Mouse (Mus musculus) inflammation-experienced regulatory T-cells, adult 16 weeks (primary cell): ENCODE data around the gene Tpbpa. TPM values are rescaled to one million over a fixed set of nuclear protein-coding genes. Genes with fewer than 3 reads are reported as not detected.

Experiments
- polyA plus RNA-seq: library from polyadenylated mRNA; unstranded; fragments of 100-300 nt; shearing (Covaris generic); gene quantifications from one replicate; pipeline ENCODE4 v1.2.1, GENCODE M21; 2017

The Tpbpa gene
- not detected for polyA plus RNA-seq

GRCm38 (mm10) chr13:60941884-60942283, at the start of gene Tpbpa:
TSS of gene Tpbpa (minus strand) at chr13:60941984.

DNA sequence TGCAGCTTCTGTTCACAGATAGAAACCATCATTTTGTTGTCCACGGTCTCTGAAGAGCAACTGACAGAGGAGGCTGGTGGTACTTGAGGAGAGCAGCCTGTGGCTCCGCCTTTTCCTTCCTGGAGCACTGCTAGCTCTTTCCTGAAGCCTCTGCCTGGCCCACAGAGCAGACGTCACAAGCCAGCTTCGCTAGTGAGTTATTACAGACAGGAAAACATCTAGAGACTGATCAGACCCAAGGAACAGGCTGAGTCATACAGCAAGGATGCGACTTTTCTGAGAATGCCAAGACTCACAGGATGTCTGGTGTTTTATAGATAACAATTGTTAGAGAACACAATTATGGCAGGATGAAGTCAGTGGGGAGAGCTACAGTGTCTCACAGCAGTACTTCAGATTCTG, 5.3 kb downstream of the Tpbpa start, which contains the start of the genes Gm49391 and Ctla2a:
Gm49391 (minus strand) TSS at position 72 of the 402 bp plus-strand sequence.
Ctla2a (minus strand) TSS at position 126 of the 402 bp plus-strand sequence.

DNA sequence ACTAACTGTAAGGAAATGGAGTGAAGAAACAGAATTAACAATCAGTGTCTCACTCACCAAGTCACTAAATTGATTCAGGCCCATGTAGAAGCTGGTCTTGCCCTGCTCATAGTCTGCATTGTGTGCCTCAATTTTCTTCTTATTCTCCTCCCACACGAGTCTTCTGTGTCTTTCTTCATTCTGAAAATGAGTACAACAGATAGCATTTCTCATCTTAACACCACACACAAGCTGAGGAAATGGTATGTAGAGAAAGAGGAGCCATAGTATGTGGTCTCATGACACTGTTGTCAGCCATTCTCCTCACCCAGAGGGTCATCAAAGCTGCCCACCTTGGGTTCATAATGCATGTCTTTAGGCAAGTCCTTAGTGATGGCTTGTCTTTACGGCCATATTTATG, 6.3 kb downstream of the Tpbpa start, which contains the start of gene Gm49393:
Gm49393 (minus strand) TSS at position 101 of the 400 bp plus-strand sequence.

GRCm38 (mm10) chr13:60904780-60905179, 37.0 kb downstream of the Tpbpa start, which contains the start of gene Tpbpb:
TSS of gene Tpbpb (minus strand) at chr13:60904880.

DNA sequence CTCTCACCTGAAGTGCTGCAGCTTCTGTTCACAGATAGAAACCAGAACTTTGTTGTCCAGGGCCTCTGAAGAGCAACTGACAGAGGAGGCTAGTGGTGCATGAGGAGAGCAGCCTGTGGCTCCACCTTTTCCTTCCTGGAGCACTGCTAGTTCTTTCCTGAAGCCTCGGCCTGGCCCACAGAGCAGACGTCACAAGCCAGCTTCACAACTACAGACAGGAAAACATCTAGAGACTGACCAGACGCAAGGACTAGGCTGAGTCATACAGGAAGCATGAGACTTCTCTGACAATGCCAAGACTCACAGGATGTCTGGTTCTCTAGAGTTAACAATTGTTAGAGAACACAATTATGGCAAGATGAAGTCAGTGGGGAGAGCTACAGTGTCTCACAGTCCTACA, 44.5 kb downstream of the Tpbpa start, which contains the start of gene Ctla2b:
Ctla2b (minus strand) TSS at position 120 of the 400 bp plus-strand sequence.

DNA sequence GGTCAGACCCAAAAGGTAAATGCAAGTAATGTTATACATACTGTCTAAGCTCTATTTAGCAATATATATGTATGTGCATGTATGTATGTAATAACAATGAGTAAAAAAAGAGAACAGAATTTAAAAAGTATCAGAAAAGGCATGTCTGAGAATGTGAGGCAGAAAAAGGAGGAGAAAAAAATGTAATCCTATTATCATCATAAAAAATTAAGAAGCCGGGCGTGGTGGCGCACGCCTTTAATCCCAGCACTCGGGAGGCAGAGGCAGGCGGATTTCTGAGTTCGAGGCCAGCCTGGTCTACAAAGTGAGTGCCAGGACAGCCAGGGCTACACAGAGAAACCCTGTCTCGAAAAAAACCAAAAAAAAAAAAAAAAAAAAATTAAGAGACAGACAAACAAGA, 45.0 kb downstream of the Tpbpa start, which contains the start of gene Gm49392:
Gm49392 (minus strand) TSS at position 101 of the 400 bp plus-strand sequence.

Other genes with a start within 250 kb of the Tpbpa start
- not detected for gene BC051665, start 155.6 kb downstream of the Tpbpa start, polyA plus RNA-seq
- not detected for gene Ctsll3, start 139.1 kb downstream of the Tpbpa start, polyA plus RNA-seq
- 2.0 TPM for gene 4930486L24Rik, start 77.5 kb downstream of the Tpbpa start, polyA plus RNA-seq
- not detected for gene Gm49392, start 45.1 kb downstream of the Tpbpa start, polyA plus RNA-seq
- 8.4 TPM for gene Ctla2b, start 44.5 kb downstream of the Tpbpa start, polyA plus RNA-seq
- not detected for gene Tpbpb, start 37.1 kb downstream of the Tpbpa start, polyA plus RNA-seq
- not detected for gene Gm49393, start 6.4 kb downstream of the Tpbpa start, polyA plus RNA-seq
- not detected for gene Gm49391, start 5.4 kb downstream of the Tpbpa start, polyA plus RNA-seq
- gene Ctla2a, start 5.4 kb downstream of the Tpbpa start, polyA plus RNA-seq = 39.0 TPM
- gene Ctsj, start 64.0 kb upstream of the Tpbpa start, polyA plus RNA-seq = not detected
- gene Ctsq, start 98.6 kb upstream of the Tpbpa start, polyA plus RNA-seq = not detected
- not detected for gene Ctsr, start 222.3 kb upstream of the Tpbpa start, polyA plus RNA-seq